Mouse (Mus musculus): ENCODE measurements around the gene Spop.

Spop gene

GRCm38 (mm10) chr11:95420880-95421435 lies 7.1 kb downstream of the Spop start:
- no peak for DNase-seq (ENCODE audit: low read depth)

GRCm38 (mm10) chr11:95423505-95423904 lies 9.6 kb downstream of the Spop start:
- DNase-seq (ENCODE audit: low read depth) = peak; percentile 51

GRCm38 (mm10) chr11:95431344-95431743 lies 17.5 kb downstream of the Spop start:
- no peak for DNase-seq (ENCODE audit: low read depth)

GRCm38 (mm10) chr11:95432194-95432593 lies 18.3 kb downstream of the Spop start:
- DNase-seq (ENCODE audit: low read depth) = peak; percentile 58

GRCm38 (mm10) chr11:95445371-95445770 lies 31.5 kb downstream of the Spop start:
- DNase-seq (ENCODE audit: low read depth) = no peak

- no peak for DNase-seq (ENCODE audit: low read depth)
Observed at GRCm38 (mm10) chr11:95446580-95447305, 32.9 kb downstream of the Spop start.

GRCm38 (mm10) chr11:95448346-95448745 lies 34.5 kb downstream of the Spop start:
- no peak for DNase-seq (ENCODE audit: low read depth)

- peak; percentile 70 for DNase-seq (ENCODE audit: low read depth)
Observed at GRCm38 (mm10) chr11:95455331-95455730, 41.5 kb downstream of the Spop start.

- DNase-seq (ENCODE audit: low read depth) = no peak
Observed at GRCm38 (mm10) chr11:95460872-95461271, 47.0 kb downstream of the Spop start.

GRCm38 (mm10) chr11:95462168-95462567 lies 48.3 kb downstream of the Spop start:
- no peak for DNase-seq (ENCODE audit: low read depth)

GRCm38 (mm10) chr11:95467731-95468130 lies 53.9 kb downstream of the Spop start:
- DNase-seq (ENCODE audit: low read depth) = peak; percentile 31

- DNase-seq (ENCODE audit: low read depth) = no peak
Observed at GRCm38 (mm10) chr11:95472942-95473341, 59.1 kb downstream of the Spop start.

GRCm38 (mm10) chr11:95473456-95473855 lies 59.6 kb downstream of the Spop start:
- no peak for DNase-seq (ENCODE audit: low read depth)

- DNase-seq (ENCODE audit: low read depth) = no peak
Observed at GRCm38 (mm10) chr11:95476323-95476722, 62.4 kb downstream of the Spop start.

- peak; percentile 46 for DNase-seq (ENCODE audit: low read depth)
Observed at GRCm38 (mm10) chr11:95479458-95479857, 65.6 kb downstream of the Spop start.

GRCm38 (mm10) chr11:95480662-95481061 lies 66.8 kb downstream of the Spop start:
- no peak for DNase-seq (ENCODE audit: low read depth)

- DNase-seq (ENCODE audit: low read depth) = no peak
Observed at GRCm38 (mm10) chr11:95485634-95486033, 71.8 kb downstream of the Spop start.

- DNase-seq (ENCODE audit: low read depth) = no peak
Observed at GRCm38 (mm10) chr11:95487237-95487636, 73.4 kb downstream of the Spop start.

- no peak for DNase-seq (ENCODE audit: low read depth)
Observed at GRCm38 (mm10) chr11:95490104-95490503, 76.2 kb downstream of the Spop start.

GRCm38 (mm10) chr11:95492256-95492655 lies 78.4 kb downstream of the Spop start:
- no peak for DNase-seq (ENCODE audit: low read depth)

- DNase-seq (ENCODE audit: low read depth) = no peak
Observed at GRCm38 (mm10) chr11:95493010-95493409, 79.1 kb downstream of the Spop start.

GRCm38 (mm10) chr11:95493950-95494349 lies 80.1 kb downstream of the Spop start:
- DNase-seq (ENCODE audit: low read depth) = no peak

GRCm38 (mm10) chr11:95494374-95494773 lies 80.5 kb downstream of the Spop start:
- no peak for DNase-seq (ENCODE audit: low read depth)

- DNase-seq (ENCODE audit: low read depth) = no peak
Observed at GRCm38 (mm10) chr11:95495883-95496282, 82.0 kb downstream of the Spop start.

Measured in 416B (cell line).